Mouse (Mus musculus): ENCODE results near the gene Mypop.
A peak's percentile ranks its signal among the peaks of the same experiment; 100 is the strongest.

The Mypop gene

GRCm38 (mm10) chr7:18989995-18990394 lies 1.1 kb upstream of the Mypop start:
- no peak for DNase-seq (ENCODE audit: low spot score)

GRCm38 (mm10) chr7:18991660-18992293 lies 732 bp downstream of the Mypop start:
- no peak for DNase-seq (ENCODE audit: low spot score)

- DNase-seq (ENCODE audit: low spot score): no peak
These were observed 1.2 kb downstream of the Mypop start for GRCm38 (mm10) chr7:18992294-18992675.

GRCm38 (mm10) chr7:18993036-18993435 lies 2.0 kb downstream of the Mypop start:
- no peak for DNase-seq (ENCODE audit: low spot score)

GRCm38 (mm10) chr7:18998835-18999234 lies 7.8 kb downstream of the Mypop start:
- no peak for DNase-seq (ENCODE audit: low spot score)

- DNase-seq (ENCODE audit: low spot score): no peak
These were observed 9.4 kb downstream of the Mypop start for GRCm38 (mm10) chr7:19000421-19000820.

GRCm38 (mm10) chr7:19001066-19001806 lies 10.2 kb downstream of the Mypop start:
- peak; percentile 38 for DNase-seq (ENCODE audit: low spot score)

- DNase-seq (ENCODE audit: low spot score): no peak
These were observed 10.7 kb downstream of the Mypop start for GRCm38 (mm10) chr7:19001807-19002085.

GRCm38 (mm10) chr7:19002115-19002514 lies 11.1 kb downstream of the Mypop start:
- DNase-seq (ENCODE audit: low spot score): no peak

GRCm38 (mm10) chr7:19002848-19003498 lies 11.9 kb downstream of the Mypop start:
- peak; percentile 89 for DNase-seq (ENCODE audit: low spot score)

GRCm38 (mm10) chr7:19003902-19004630 lies 13.0 kb downstream of the Mypop start, which contains the start of gene Irf2bp1:
Gene Irf2bp1, plus strand, starts transcription at chr7:19004044.
- DNase-seq (ENCODE audit: low spot score): peak; percentile 95

GRCm38 (mm10) chr7:19004631-19005079 lies 13.6 kb downstream of the Mypop start:
- DNase-seq (ENCODE audit: low spot score): no peak

GRCm38 (mm10) chr7:19005417-19006121 lies 14.5 kb downstream of the Mypop start:
- no peak for DNase-seq (ENCODE audit: low spot score)

- DNase-seq (ENCODE audit: low spot score): peak; percentile 86
These were observed 15.4 kb downstream of the Mypop start for GRCm38 (mm10) chr7:19006476-19006875.

- DNase-seq (ENCODE audit: low spot score): peak; percentile 89
These were observed 16.3 kb downstream of the Mypop start for GRCm38 (mm10) chr7:19007026-19007977.

- no peak for DNase-seq (ENCODE audit: low spot score)
These were observed 19.5 kb downstream of the Mypop start for GRCm38 (mm10) chr7:19010581-19010980.

GRCm38 (mm10) chr7:19012025-19012621 lies 21.1 kb downstream of the Mypop start:
- peak; percentile 81 for DNase-seq (ENCODE audit: low spot score)

GRCm38 (mm10) chr7:19012882-19013281 lies 21.8 kb downstream of the Mypop start:
- peak; percentile 85 for DNase-seq (ENCODE audit: low spot score)

- DNase-seq (ENCODE audit: low spot score): no peak
These were observed 23.4 kb downstream of the Mypop start for GRCm38 (mm10) chr7:19014452-19014851.

- no peak for DNase-seq (ENCODE audit: low spot score)
These were observed 25.0 kb downstream of the Mypop start for GRCm38 (mm10) chr7:19016042-19016441.
